Mouse (Mus musculus): ENCODE results near the gene Tmem170b. TPM values are rescaled to one million over a fixed set of nuclear protein-coding genes. Genes with fewer than 3 reads are reported as not detected.

Tmem170b gene
- polyA plus RNA-seq, 1 experiment from 2014 or later, result 10.7 TPM

DNA sequence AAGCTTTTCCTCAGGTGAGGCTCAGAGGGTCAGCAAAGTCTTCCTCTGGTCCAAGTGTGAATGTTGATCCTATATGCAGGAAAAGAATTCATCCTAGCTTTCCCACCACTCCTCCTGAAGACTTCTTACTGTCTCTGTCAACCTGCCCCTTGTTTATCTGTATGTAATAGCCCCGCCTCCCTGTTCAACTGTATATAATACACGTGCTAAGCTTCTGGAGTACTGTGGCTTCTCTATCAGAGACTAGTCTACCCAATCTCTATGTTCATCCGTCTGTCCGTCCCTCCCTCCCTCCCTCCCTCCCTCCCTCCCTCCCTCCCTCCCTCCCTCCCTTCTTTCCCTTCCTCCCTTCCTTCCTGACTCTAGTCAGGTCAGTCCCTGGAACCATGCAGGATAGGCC lies 14.4 kb downstream of the Tmem170b start:
- H3K27ac ChIP-seq (replicated peaks; ENCODE audit: low read depth, low read length), result no peak overlapping the region
- no peak overlapping the region for H3K9ac ChIP-seq (ENCODE audit: low read length)
- no peak for ATAC-seq (ENCODE audit: insufficient number of reproducible peaks, low FRiP score, low TSS enrichment, low read depth)
- no peak overlapping the region for H3K4me3 ChIP-seq (ENCODE audit: low read depth, low read length)
- no peaks in the 10 kb centered on the region for H3K27me3 ChIP-seq (ENCODE audit: control insufficient read depth, insufficient read depth, low read length)
- 83% methylated on average over 4 of the region's 4 CpGs for WGBS
- no peaks in the 10 kb centered on the region for H3K36me3 ChIP-seq (ENCODE audit: control insufficient read depth, insufficient read depth, low read length)
- no peak for DNase-seq (ENCODE audit: low spot score)
- H3K9me3 ChIP-seq (ENCODE audit: control insufficient read depth, low read length), result no peaks in the 10 kb centered on the region
- H3K4me2 ChIP-seq (ENCODE audit: low read depth, severe bottlenecking), result no peak overlapping the region
- H3K4me1 ChIP-seq (ENCODE audit: control insufficient read depth, insufficient read depth, low read length), result no peaks in the 10 kb centered on the region

DNA sequence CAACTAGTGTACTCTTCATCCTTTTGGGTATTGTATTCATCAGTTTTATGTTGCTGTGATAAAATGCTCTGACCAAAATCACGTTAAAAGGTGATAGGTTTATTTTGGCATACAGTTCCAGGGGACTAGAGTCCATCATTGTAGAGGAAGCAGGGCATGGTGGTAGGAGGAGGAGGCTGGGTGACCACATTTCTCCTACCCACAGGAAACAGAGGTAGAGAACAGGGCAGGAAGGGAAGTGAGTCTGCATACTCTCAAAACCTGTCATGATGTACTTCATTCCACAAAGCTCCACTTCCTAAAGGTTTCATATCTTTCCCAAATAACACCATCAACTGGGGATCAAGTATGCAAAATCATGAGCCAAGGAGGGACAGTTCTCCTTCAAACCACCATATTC lies 18.4 kb downstream of the Tmem170b start:
- ATAC-seq (ENCODE audit: insufficient number of reproducible peaks, low FRiP score, low TSS enrichment, low read depth) (no peak), DNase-seq (ENCODE audit: low spot score) (no peak)
- Histone ChIP-seq H3K4me1 (ENCODE audit: control insufficient read depth, insufficient read depth, low read length) (no peaks in the 10 kb centered on the region), H3K27ac (replicated peaks; ENCODE audit: low read depth, low read length) (no peak overlapping the region), H3K4me3 (ENCODE audit: low read depth, low read length) (no peak overlapping the region), H3K36me3 (ENCODE audit: control insufficient read depth, insufficient read depth, low read length) (no peaks in the 10 kb centered on the region), H3K9ac (ENCODE audit: low read length) (no peak overlapping the region), H3K4me2 (ENCODE audit: low read depth, severe bottlenecking) (no peak overlapping the region), H3K27me3 (ENCODE audit: control insufficient read depth, insufficient read depth, low read length) (no peaks in the 10 kb centered on the region), H3K9me3 (ENCODE audit: control insufficient read depth, low read length) (no peaks in the 10 kb centered on the region)
- WGBS, result 77% methylated on average over 1 of the region's 1 CpGs

DNA sequence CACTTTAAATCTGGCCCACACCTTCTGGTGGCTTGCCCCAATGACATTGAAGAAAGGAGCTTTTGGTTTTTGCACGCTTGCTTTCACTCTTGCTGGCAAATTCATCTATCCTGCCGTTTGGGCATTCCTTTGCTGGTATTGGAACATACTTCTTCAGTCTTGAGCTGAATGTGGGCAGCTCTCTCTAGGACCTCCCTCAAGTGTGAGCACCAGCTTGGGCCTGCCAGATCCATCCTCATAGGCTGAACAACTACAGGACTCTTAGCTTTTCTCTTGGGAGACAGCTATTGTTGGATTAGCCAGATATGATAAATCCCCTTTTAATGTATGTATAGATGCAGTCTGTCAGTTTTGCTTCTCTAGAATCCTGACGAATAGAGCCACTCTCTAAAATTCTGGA lies 19.5 kb downstream of the Tmem170b start:
- WGBS, result 88% methylated on average over 3 of the region's 3 CpGs
- DNase-seq (ENCODE audit: low spot score) (no peak), ATAC-seq (ENCODE audit: insufficient number of reproducible peaks, low FRiP score, low TSS enrichment, low read depth) (no peak)
- H3K9ac ChIP-seq (ENCODE audit: low read length), result no peak overlapping the region
- H3K4me3 ChIP-seq (ENCODE audit: low read depth, low read length), result no peak overlapping the region
- H3K9me3 ChIP-seq (ENCODE audit: control insufficient read depth, low read length), result no peaks in the 10 kb centered on the region
- no peak overlapping the region for H3K4me2 ChIP-seq (ENCODE audit: low read depth, severe bottlenecking)
- no peaks in the 10 kb centered on the region for H3K27me3 ChIP-seq (ENCODE audit: control insufficient read depth, insufficient read depth, low read length)
- no peak overlapping the region for H3K27ac ChIP-seq (replicated peaks; ENCODE audit: low read depth, low read length)
- no peaks in the 10 kb centered on the region for H3K36me3 ChIP-seq (ENCODE audit: control insufficient read depth, insufficient read depth, low read length)
- no peaks in the 10 kb centered on the region for H3K4me1 ChIP-seq (ENCODE audit: control insufficient read depth, insufficient read depth, low read length)

DNA sequence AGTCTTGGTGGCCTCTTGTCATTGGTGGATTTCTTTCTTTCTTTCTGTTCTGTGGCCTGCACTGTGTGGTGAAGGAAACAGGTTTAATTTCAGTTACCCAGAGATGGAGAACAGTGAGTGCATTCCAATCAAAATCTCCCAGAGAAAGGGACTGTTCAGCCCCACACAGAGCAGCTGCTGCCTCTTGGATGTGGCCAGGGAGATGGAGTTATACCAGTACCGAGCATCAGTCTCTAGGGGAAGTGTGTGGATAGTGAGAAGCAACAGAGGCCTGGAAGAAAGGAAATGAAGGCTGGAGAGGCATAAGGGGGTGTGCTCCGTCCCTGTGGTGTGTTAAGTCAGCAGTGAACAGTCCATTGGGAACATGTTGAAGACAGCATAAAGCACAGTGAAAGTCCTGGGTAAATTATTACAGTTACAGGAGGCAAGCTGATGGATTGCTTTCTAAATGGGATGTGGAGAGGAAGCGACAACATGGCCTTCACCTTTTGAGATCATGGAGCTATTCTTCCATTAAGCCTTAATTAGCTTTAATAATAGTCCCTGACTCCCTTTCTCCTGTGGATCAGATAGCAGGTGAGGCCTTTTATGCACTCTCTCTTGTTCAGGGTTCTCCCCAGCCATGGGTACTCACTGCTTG lies 21.7 kb downstream of the Tmem170b start:
- H3K27ac ChIP-seq (replicated peaks; ENCODE audit: low read depth, low read length), result no peak overlapping the region
- no peaks in the 10 kb centered on the region for H3K36me3 ChIP-seq (ENCODE audit: control insufficient read depth, insufficient read depth, low read length)
- no peak overlapping the region for H3K4me2 ChIP-seq (ENCODE audit: low read depth, severe bottlenecking)
- H3K27me3 ChIP-seq (ENCODE audit: control insufficient read depth, insufficient read depth, low read length), result no peaks in the 10 kb centered on the region
- WGBS, result 77% methylated on average over 3 of the region's 3 CpGs
- no peak overlapping the region for H3K9ac ChIP-seq (ENCODE audit: low read length)
- ATAC-seq (ENCODE audit: insufficient number of reproducible peaks, low FRiP score, low TSS enrichment, low read depth) (no peak), DNase-seq (ENCODE audit: low spot score) (no peak)
- no peaks in the 10 kb centered on the region for H3K4me1 ChIP-seq (ENCODE audit: control insufficient read depth, insufficient read depth, low read length)
- H3K9me3 ChIP-seq (ENCODE audit: control insufficient read depth, low read length), result no peaks in the 10 kb centered on the region
- H3K4me3 ChIP-seq (ENCODE audit: low read depth, low read length), result no peak overlapping the region

GRCm38 (mm10) chr13:41634401-41634818 lies 28.7 kb downstream of the Tmem170b start:
- H3K4me1 ChIP-seq (ENCODE audit: control insufficient read depth, insufficient read depth, low read length), result no peaks in the 10 kb centered on the region
- no peaks in the 10 kb centered on the region for H3K36me3 ChIP-seq (ENCODE audit: control insufficient read depth, insufficient read depth, low read length)
- ATAC-seq (ENCODE audit: insufficient number of reproducible peaks, low FRiP score, low TSS enrichment, low read depth) (no peak), DNase-seq (ENCODE audit: low spot score) (peak; percentile 81)
- 30% methylated on average over 13 of the region's 13 CpGs for WGBS
- H3K9me3 ChIP-seq (ENCODE audit: control insufficient read depth, low read length), result no peaks in the 10 kb centered on the region
- H3K9ac ChIP-seq (ENCODE audit: low read length), result no peak overlapping the region
- no peak overlapping the region for H3K4me3 ChIP-seq (ENCODE audit: low read depth, low read length)
- H3K27me3 ChIP-seq (ENCODE audit: control insufficient read depth, insufficient read depth, low read length), result no peaks in the 10 kb centered on the region
- no peak overlapping the region for H3K4me2 ChIP-seq (ENCODE audit: low read depth, severe bottlenecking)
- H3K27ac ChIP-seq (replicated peaks; ENCODE audit: low read depth, low read length), result no peak overlapping the region

- Histone ChIP-seq H3K27me3 (ENCODE audit: control insufficient read depth, insufficient read depth, low read length) (no peaks in the 10 kb centered on the region), H3K4me3 (ENCODE audit: low read depth, low read length) (no peak overlapping the region), H3K4me1 (ENCODE audit: control insufficient read depth, insufficient read depth, low read length) (no peaks in the 10 kb centered on the region), H3K27ac (replicated peaks; ENCODE audit: low read depth, low read length) (no peak overlapping the region), H3K9me3 (ENCODE audit: control insufficient read depth, low read length) (no peaks in the 10 kb centered on the region), H3K36me3 (ENCODE audit: control insufficient read depth, insufficient read depth, low read length) (no peaks in the 10 kb centered on the region), H3K9ac (ENCODE audit: low read length) (no peak overlapping the region), H3K4me2 (ENCODE audit: low read depth, severe bottlenecking) (no peak overlapping the region)
- no peak for DNase-seq (ENCODE audit: low spot score)
- no peak for ATAC-seq (ENCODE audit: insufficient number of reproducible peaks, low FRiP score, low TSS enrichment, low read depth)
- 94% methylated on average over 4 of the region's 4 CpGs for WGBS
Observed at GRCm38 (mm10) chr13:41638083-41638482, 32.4 kb downstream of the Tmem170b start.

GRCm38 (mm10) chr13:41642851-41643250 lies 37.1 kb downstream of the Tmem170b start:
- H3K9ac ChIP-seq (ENCODE audit: low read length), result no peak overlapping the region
- DNase-seq (ENCODE audit: low spot score), result peak; percentile 77
- ATAC-seq (ENCODE audit: insufficient number of reproducible peaks, low FRiP score, low TSS enrichment, low read depth), result no peak
- H3K27me3 ChIP-seq (ENCODE audit: control insufficient read depth, insufficient read depth, low read length), result no peaks in the 10 kb centered on the region
- no peak overlapping the region for H3K4me3 ChIP-seq (ENCODE audit: low read depth, low read length)
- H3K9me3 ChIP-seq (ENCODE audit: control insufficient read depth, low read length), result no peaks in the 10 kb centered on the region
- H3K4me1 ChIP-seq (ENCODE audit: control insufficient read depth, insufficient read depth, low read length), result no peaks in the 10 kb centered on the region
- no peak overlapping the region for H3K27ac ChIP-seq (replicated peaks; ENCODE audit: low read depth, low read length)
- 30% methylated on average over 6 of the region's 6 CpGs for WGBS
- H3K36me3 ChIP-seq (ENCODE audit: control insufficient read depth, insufficient read depth, low read length), result no peaks in the 10 kb centered on the region
- no peak overlapping the region for H3K4me2 ChIP-seq (ENCODE audit: low read depth, severe bottlenecking)

- Histone ChIP-seq H3K27me3 (ENCODE audit: control insufficient read depth, insufficient read depth, low read length) (no peaks in the 10 kb centered on the region), H3K36me3 (ENCODE audit: control insufficient read depth, insufficient read depth, low read length) (no peaks in the 10 kb centered on the region), H3K27ac (replicated peaks; ENCODE audit: low read depth, low read length) (no peak overlapping the region), H3K4me2 (ENCODE audit: low read depth, severe bottlenecking) (peak overlapping the region; percentile 10; the same call in 1 of the 2 replicates), H3K9ac (ENCODE audit: low read length) (no peak overlapping the region), H3K9me3 (ENCODE audit: control insufficient read depth, low read length) (no peaks in the 10 kb centered on the region), H3K4me1 (ENCODE audit: control insufficient read depth, insufficient read depth, low read length) (no peaks in the 10 kb centered on the region), H3K4me3 (ENCODE audit: low read depth, low read length) (no peak overlapping the region)
- no peak for DNase-seq (ENCODE audit: low spot score)
- peak; percentile 54; the same call in 1 of the 2 replicates for ATAC-seq (ENCODE audit: insufficient number of reproducible peaks, low FRiP score, low TSS enrichment, low read depth)
- WGBS, result 82% methylated on average over 7 of the region's 7 CpGs
Observed at GRCm38 (mm10) chr13:41643798-41644197, 38.1 kb downstream of the Tmem170b start.
